Mouse (Mus musculus): ENCODE results near the gene Hopx.

GRCm38 (mm10) chr5:77090521-77091096 lies 24.3 kb downstream of the Hopx start:
- TF ChIP-seq POLR2A (IDR thresholded peaks at IDR 0.05; ENCODE audit: low read depth, low read length) = no peak
- TF ChIP-seq CTCF (IDR thresholded peaks at IDR 0.05; ENCODE audit: borderline replicate concordance, insufficient read depth, low read length) = no peak

Data from embryonic fibroblast, embryonic 13.5 days (primary cell).